ENCODE assay signal across 17 mouse cellular contexts in the genomic region with DNA sequence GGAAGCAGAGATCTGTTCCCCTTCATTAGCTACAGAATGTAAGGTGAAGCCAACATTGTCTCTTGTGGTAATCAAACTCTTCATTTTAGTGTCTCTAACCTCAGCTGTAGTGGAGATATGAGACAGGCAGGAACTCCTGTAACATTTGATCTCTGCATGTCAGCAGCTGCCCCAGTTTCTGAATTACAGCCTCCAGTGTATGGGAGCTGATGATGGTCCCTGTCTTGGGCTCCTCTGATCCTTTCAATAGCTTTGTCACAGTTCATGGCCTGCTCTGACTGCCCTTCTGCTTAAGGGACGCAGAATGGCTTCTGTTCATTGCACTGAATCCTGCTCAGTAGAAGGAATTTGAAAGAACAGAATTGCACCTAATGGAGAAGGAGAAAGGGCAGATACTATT.
"Had no signal": no experiment of that assay in that cellular context is flagged by ENCODE, and none has a peak within 500 bp of the region (broad histone marks: within the 10 kb centered on the region; RNA-seq: fewer than 3 reads in every experiment).

No protein-coding gene starts in this region.

- H3K36me3 ChIP-seq: lung, embryonic 15.5 days; midbrain, embryonic 12.5 days; midbrain, embryonic 15.5 days; neural tube, embryonic 12.5 days; stomach, embryonic 15.5 days had no signal

- H3K9me3 ChIP-seq: lung, embryonic 15.5 days; midbrain, embryonic 12.5 days; midbrain, embryonic 15.5 days; neural tube, embryonic 12.5 days; stomach, embryonic 15.5 days had no signal

- H3K4me1 ChIP-seq: lung, embryonic 15.5 days; megakaryocyte, embryonic 14.5 days; midbrain, embryonic 12.5 days; midbrain, embryonic 15.5 days; neural tube, embryonic 12.5 days; stomach, embryonic 15.5 days had no signal

- DNase-seq: liver, postnatal 0 days; lung, adult 2 months; lung, postnatal 14 days; lung, postnatal 36 days; right cerebral cortex, postnatal 14 days; thymus, adult 2 months; thymus, postnatal 14 days; thymus, postnatal 36 days had no signal

- H3K27ac ChIP-seq: lung, embryonic 15.5 days; macrophage; midbrain, embryonic 12.5 days; midbrain, embryonic 15.5 days; neural tube, embryonic 12.5 days; stomach, embryonic 15.5 days; stomach, postnatal 0 days had no signal

- H3K4me2 ChIP-seq: lung, embryonic 15.5 days; midbrain, embryonic 12.5 days; midbrain, embryonic 15.5 days; neural tube, embryonic 12.5 days; stomach, embryonic 15.5 days had no signal

- H3K27me3 ChIP-seq: lung, embryonic 15.5 days; megakaryocyte, embryonic 14.5 days; midbrain, embryonic 12.5 days; midbrain, embryonic 15.5 days; neural tube, embryonic 12.5 days; stomach, embryonic 15.5 days had no signal

- ATAC-seq: liver, postnatal 0 days; lung, postnatal 0 days; midbrain, embryonic 15.5 days had no signal

- H3K9ac ChIP-seq: liver, postnatal 0 days; lung, embryonic 15.5 days; midbrain, embryonic 12.5 days; midbrain, embryonic 15.5 days; neural tube, embryonic 12.5 days; stomach, embryonic 15.5 days had no signal

- H3K4me3 ChIP-seq: lung, embryonic 15.5 days; megakaryocyte, embryonic 14.5 days; midbrain, embryonic 12.5 days; midbrain, embryonic 15.5 days; neural tube, embryonic 12.5 days; stomach, embryonic 15.5 days had no signal
